Mouse (Mus musculus): ENCODE results near the gene Pacrg.

The Pacrg gene

DNA sequence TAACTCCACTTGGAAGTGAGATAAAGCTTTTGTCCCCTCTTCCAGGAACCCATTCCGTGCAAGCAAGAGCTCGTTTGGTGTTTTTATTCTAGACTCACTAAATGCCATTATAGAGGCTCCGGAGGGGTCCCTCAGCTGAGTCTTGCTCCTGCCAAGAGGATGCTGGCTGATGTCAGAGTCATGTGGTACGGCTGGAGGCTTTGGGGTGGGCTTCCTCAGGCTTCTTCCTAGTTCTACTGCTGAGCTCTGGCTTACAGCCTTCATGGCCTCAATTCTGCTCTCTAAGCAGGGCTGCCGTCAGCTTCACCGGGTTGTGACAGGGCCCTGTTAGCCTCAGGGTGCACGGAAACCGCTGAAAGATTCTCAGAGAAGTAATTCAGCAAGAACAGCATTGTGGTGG is 305.9 kb downstream of the Pacrg start:
- DNase-seq, result no peak

- no peak for DNase-seq
Observed at GRCm38 (mm10) chr17:10533461-10533860, 306.6 kb downstream of the Pacrg start.

DNA sequence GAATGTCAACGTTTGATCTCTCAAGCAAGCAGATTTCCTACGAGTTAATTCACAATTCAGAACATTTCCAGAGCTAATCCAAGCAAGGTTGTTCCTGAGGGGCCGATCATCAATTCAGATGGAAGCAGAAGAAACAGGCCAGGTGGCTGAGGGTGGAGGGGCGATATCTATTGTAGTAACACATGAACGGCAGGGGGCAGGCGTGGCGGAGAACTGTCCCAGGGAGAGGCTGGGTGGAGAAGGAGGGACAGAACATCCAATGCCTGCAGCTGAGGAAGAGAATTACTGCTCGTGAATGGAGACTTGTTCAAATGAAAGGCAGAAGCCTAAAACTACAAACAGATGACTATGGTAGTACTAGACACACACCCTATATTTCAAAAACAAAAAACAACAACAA is 309.1 kb downstream of the Pacrg start:
- DNase-seq, result peak; percentile 36

- no peak for DNase-seq
Observed at GRCm38 (mm10) chr17:10529329-10529955, 310.7 kb downstream of the Pacrg start.

GRCm38 (mm10) chr17:10521282-10521681 is 318.8 kb downstream of the Pacrg start:
- no peak for DNase-seq

GRCm38 (mm10) chr17:10519506-10520155 is 320.5 kb downstream of the Pacrg start:
- no peak for DNase-seq

DNA sequence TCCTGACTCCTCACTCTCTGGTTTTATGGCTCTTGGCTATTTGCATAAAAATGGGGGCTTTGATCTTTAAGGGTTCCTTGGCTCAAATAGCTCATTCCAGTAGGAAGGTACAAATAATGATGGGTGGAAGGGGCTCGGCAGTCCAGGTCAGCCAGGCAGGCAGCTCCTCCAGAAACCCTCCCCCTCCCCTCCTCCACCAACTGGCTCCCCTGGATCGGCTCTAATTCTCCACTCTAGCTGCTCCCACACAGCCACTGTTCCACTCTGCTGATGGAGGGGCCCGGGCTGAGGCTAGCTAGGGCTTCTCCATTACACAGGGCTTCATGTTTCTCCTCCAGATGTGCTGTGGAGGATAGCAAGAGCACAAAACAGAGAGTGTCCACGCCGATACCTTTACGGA is 325.3 kb downstream of the Pacrg start:
- DNase-seq, result no peak

DNA sequence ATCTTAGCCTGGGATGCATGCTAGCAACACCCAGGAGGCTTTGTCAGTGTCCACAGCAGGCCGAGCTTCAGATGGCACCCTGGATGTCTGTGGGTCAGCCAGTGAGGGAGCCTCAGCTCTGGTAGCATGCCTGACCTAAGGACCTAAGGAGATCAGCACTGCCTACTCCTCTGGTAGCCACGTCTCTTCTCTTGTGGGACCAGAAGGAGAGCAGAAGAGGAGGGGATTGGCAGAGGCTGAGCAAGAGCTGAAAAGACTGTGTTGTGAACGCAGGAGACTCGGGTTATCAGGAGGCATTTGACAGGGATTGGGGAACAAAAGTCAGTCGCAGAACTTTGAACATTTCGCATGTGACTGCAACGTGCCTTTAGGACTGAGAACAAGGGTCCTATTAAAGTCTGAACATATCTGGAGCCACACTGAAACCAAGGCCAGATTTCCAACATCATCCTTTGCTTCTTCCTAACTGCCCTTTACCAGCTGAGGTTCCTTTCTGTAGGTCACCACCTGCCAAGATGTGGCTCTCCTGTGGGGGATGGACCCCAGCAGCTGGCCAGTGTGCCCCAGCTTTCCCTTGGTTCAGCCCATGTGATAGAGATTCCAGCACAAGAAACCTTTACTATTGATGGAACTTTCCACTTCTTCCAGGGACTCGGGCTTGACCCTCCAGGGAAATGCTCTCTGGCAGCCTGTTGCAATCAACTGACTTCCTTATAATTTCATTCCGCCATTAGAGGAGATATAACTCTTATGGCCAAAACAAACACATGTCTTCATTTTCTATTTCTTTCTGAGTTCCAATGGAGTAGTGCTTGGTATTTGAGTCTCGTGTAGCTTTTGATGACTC is 329.0 kb downstream of the Pacrg start:
- DNase-seq, result no peak

DNA sequence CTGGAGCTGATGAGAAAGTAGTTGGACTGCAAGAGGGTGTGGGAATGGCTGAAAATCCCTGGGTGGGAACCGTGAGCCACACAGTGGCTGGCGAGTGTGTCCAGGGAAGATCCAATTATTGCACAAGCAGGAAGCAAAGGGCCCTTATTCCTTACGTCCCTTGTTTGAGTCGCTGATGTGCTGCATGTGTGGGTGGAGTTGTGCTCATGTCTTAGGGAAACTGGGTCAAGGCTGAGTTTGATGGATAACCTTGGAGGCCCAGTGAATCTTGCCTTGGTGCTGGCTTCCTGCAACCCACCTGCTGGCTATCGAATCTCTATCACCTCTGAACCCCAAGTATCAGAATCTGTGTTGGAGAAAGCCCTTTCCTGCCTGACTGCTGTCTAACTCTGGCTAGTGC is 329.6 kb downstream of the Pacrg start:
- no peak for DNase-seq

GRCm38 (mm10) chr17:10508088-10508487 is 332.0 kb downstream of the Pacrg start:
- DNase-seq, result no peak

GRCm38 (mm10) chr17:10507466-10507865 is 332.6 kb downstream of the Pacrg start:
- no peak for DNase-seq

GRCm38 (mm10) chr17:10506896-10507295 is 333.2 kb downstream of the Pacrg start:
- DNase-seq, result no peak

- DNase-seq, result no peak
Observed at GRCm38 (mm10) chr17:10501439-10501838, 338.7 kb downstream of the Pacrg start.

DNA sequence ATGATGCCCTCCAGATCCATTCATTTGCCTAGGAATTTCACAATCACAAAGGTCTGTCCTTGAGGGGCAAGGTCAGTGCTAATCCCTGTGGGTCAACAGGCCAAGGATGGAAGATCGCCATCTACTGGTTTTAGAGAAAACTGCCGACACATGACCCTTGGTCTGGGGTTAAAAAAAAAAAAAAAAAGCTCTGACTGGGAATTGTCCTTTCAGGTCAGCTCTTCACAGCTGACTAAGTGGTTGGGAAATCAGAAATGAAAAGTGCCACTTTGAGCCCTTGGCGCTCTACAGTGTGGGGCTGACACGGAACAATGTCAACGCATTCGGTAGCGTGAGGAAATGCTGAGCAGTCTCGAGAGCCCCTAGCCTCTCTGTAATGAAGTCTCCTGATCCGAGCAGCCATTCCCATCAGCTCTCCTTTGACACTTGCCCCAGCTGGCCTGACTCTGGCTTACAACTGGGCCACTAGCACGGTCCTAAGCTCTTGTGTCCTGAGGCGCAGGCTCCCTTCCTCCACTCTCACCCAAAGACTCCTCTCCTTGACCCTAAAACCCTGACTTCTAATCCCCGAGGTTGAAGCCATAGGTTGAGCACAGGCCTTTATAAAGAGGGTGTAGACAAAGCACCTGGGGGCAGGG is 339.2 kb downstream of the Pacrg start:
- no peak for DNase-seq

- no peak for DNase-seq
Observed at GRCm38 (mm10) chr17:10498935-10499655, 341.0 kb downstream of the Pacrg start.

DNA sequence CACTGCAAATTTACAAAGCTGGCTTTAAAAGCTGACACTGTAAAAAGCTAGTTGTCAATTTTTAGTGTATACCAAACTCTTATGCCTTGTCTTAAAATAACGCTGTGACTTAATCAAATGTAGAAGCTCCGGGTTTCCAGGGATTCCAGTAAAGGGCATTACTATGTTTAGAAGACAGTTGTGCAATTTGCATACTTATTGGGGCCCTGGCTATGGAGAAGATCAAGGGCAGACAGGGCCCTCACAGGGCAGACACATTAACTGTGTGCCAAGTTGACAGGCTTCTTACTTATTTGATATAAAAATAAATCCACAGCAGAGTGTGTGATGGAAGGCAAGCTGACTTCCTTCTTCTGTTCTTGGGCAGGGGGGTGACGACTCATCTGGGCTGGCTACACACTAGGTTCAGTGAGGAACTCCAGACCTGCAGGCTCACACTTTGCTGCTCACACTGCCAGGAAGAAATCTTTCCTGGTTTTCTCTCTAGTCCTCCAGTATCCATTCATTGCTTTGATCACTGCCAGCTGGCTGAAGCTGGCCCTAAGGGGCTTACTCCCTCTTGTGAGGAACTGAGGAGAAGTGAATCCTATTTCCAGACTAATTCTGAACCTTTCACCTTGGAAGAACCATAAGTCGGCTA is 342.2 kb downstream of the Pacrg start:
- no peak for DNase-seq

DNA sequence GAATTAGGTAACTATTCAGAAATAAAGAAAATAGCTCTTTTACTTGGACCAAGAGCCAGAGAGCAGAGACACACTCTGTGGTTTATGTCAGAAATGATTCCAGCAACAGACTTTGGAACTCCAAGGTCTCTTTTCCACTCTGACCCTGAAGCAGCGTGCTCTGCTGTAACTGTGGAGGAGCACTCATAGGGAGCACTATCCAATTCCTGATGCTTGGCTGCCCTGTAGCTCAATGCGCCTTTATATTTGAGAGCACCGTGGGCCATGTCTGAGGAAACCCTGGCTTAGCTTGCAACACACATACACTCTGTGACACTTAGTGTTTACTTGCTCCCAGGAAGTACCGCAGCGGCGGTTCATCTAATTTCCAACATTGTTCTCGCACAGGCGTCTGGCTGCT is 344.0 kb downstream of the Pacrg start:
- DNase-seq, result no peak

GRCm38 (mm10) chr17:10495588-10495987 is 344.5 kb downstream of the Pacrg start:
- DNase-seq, result no peak

GRCm38 (mm10) chr17:10493124-10493523 is 347.0 kb downstream of the Pacrg start:
- no peak for DNase-seq

GRCm38 (mm10) chr17:10490374-10491169 is 349.5 kb downstream of the Pacrg start:
- no peak for DNase-seq

DNA sequence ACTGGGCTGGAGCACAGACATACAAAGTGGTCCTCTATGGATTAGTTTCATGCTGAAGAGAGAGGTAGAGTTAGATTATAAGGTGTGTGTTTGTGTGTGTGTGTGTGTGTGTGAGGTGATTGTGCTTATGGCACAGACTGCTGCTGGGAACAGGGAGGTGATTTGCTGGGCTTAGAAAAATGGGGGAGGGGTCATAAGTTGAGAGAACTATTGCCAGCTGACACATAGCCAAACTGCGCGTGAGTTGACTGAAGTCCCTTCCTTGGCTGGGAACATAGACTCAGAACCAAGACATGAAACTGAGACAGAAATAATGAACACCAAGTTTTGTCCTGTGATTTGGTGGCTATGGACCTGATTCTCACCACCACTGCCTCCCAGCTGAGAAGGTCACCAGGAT is 351.2 kb downstream of the Pacrg start:
- no peak for DNase-seq

All from liver (tissue).